Mouse (Mus musculus): ENCODE data around the gene Gab2.

- TF ChIP-seq CTCF (conservative IDR thresholded peaks at IDR 0.05; ENCODE audit: insufficient read depth, insufficient read length, low read depth, low read length) (no peak), POLR2A (IDR thresholded peaks at IDR 0.05; ENCODE audit: low read depth, low read length) (no peak)
These were observed 503 bp downstream of the Gab2 start for GRCm38 (mm10) chr7:97081959-97082218.

Data from kidney, adult 2 months (tissue).